Mouse (Mus musculus) limb, embryonic 14.5 days (tissue): Measurements from ENCODE around the gene Cped1. TPM values are rescaled to one million over a fixed set of nuclear protein-coding genes. Genes with fewer than 3 reads are reported as not detected.

Experiments
- ATAC-seq: fragments of 200-750 bp; cut with Nextera tagmentation; 2 replicates; pipeline ENCODE4 v1.8.0; 2017; ENCODE audit warnings: low read depth, moderate number of reproducible peaks, moderate TSS enrichment; ENCODE audit not compliant: low FRiP score
- DNase-seq: peaks from one replicate; pipeline ENCODE4 v3.0.0-alpha.2; 2015; ENCODE audit warnings: low spot score
- H3K27ac ChIP-seq: fragments of 300-500 bp; sonication (generic); replicated peaks from 2 replicates; pipeline ENCODE4 v1.5.1; 2014; ENCODE audit warnings: low read depth, mild to moderate bottlenecking, low read length, moderate library complexity, mixed read lengths
- H3K27me3 ChIP-seq: fragments of 300-500 bp; sonication (generic); 2 replicates; pipeline ENCODE4 v1.6.1; 2014; ENCODE audit warnings: low read length, mixed read lengths; ENCODE audit not compliant: control insufficient read depth, insufficient read depth
- H3K36me3 ChIP-seq: fragments of 300-500 bp; sonication (generic); 2 replicates; pipeline ENCODE4 v1.6.1; 2014; ENCODE audit warnings: mild to moderate bottlenecking, low read length, moderate library complexity, mixed read lengths; ENCODE audit not compliant: control insufficient read depth, insufficient read depth
- H3K4me1 ChIP-seq: fragments of 300-500 bp; sonication (generic); 2 replicates; pipeline ENCODE4 v1.6.1; 2014; ENCODE audit warnings: antibody characterized with exemption, low read length, mixed read lengths; ENCODE audit not compliant: control insufficient read depth, insufficient read depth
- H3K4me2 ChIP-seq: fragments of 300-500 bp; sonication (generic); replicated peaks from 2 replicates; pipeline ENCODE4 v1.6.1; 2014; ENCODE audit warnings: low read depth, mild to moderate bottlenecking, low read length, moderate library complexity; ENCODE audit not compliant: severe bottlenecking
- H3K4me3 ChIP-seq: fragments of 300-500 bp; sonication (generic); replicated peaks from 2 replicates; pipeline ENCODE4 v1.5.1; 2014; ENCODE audit warnings: low read length
- H3K9ac ChIP-seq: fragments of 300-500 bp; sonication (generic); 2 replicates; pipeline ENCODE4 v1.6.1; 2014; ENCODE audit warnings: mild to moderate bottlenecking, low read depth, low read length, moderate library complexity; ENCODE audit not compliant: severe bottlenecking
- H3K9me3 ChIP-seq: fragments of 300-500 bp; sonication (generic); 2 replicates; pipeline ENCODE4 v1.6.1; 2016; ENCODE audit warnings: low read length; ENCODE audit not compliant: control insufficient read depth
- POLR2A ChIP-seq: fragments of 200-500 bp; IDR thresholded peaks from 2 replicates; pipeline ENCODE4 v1.8.0; 2012; ENCODE audit warnings: inconsistent platforms, mild to moderate bottlenecking, moderate library complexity, borderline replicate concordance; ENCODE audit not compliant: insufficient read depth, insufficient read length; ENCODE audit errors: extremely low read depth
- WGBS: fragments of 180-500 bp; shearing (Covaris S2); extraction: QIAGEN DNeasy Blood & Tissue Kit; methylation state at CpG from one replicate; pipeline ENCODE4 v1.1.7; 2014; 5-methylcytosine and 5-hydroxymethylcytosine counted together
- polyA plus RNA-seq, 2 experiments: library from polyadenylated mRNA; depleted of rRNA in 1 of 2; stranded (reverse) in 1 of 2; unstranded in 1 of 2; fragments of >200 nt; fragmentation: Nextera tagmentation in 1 of 2; extraction: Ambion mirVana in 1 of 2; gene quantifications; 2 replicates each; pipeline versions ENCODE4 v1.2.1 to v1.2.3; 2012 to 2014

Cped1 gene
- polyA plus RNA-seq, 2 experiments, result 31.0 to 44.3 TPM

- ATAC-seq (no peak), DNase-seq (no peak)
- H3K4me1 ChIP-seq, result peaks cover 5% of the 10 kb centered on the region
- no peak for TF ChIP-seq POLR2A
- 94% methylated on average over 4 of the region's 4 CpGs for WGBS
- no peak overlapping the region for H3K4me3 ChIP-seq
- H3K9me3 ChIP-seq, result no peaks in the 10 kb centered on the region
- no peak overlapping the region for H3K4me2 ChIP-seq
- H3K36me3 ChIP-seq, result peaks cover 62% of the 10 kb centered on the region
- H3K9ac ChIP-seq, result no peak overlapping the region
- no peaks in the 10 kb centered on the region for H3K27me3 ChIP-seq
- H3K27ac ChIP-seq, result no peak overlapping the region
Observed at GRCm38 (mm10) chr6:21955468-21955867, 30.2 kb upstream of the Cped1 start.

- ATAC-seq, result no peak
- TF ChIP-seq POLR2A, result no peak
- 90% methylated on average over 4 of the region's 4 CpGs for WGBS
Observed at GRCm38 (mm10) chr6:21958922-21959321, 26.8 kb upstream of the Cped1 start.

DNA sequence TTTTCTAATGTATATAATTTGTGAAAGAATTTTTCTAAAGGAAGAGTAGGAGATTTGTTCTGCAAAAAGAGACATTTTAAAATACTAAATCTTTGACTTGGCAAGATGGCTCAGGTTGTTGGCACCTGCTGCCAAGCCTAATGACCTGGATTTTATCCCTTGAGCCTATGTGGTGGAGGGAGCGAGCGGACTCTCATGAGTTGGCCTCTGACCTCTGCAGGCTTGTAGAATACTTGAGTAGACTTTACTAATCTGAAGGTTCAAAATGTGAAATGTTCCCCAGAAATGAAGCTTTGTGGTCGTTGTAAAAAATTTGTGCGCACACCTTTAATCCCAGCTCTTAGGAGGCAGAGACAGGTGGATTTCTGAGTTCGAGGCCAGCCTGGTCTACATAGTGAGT lies 25.8 kb upstream of the Cped1 start:
- H3K9ac ChIP-seq, result no peak overlapping the region
- no peak overlapping the region for H3K4me3 ChIP-seq
- no peak overlapping the region for H3K4me2 ChIP-seq
- no peaks in the 10 kb centered on the region for H3K27me3 ChIP-seq
- DNase-seq, result no peak
- H3K36me3 ChIP-seq, result peaks cover 50% of the 10 kb centered on the region
- H3K9me3 ChIP-seq, result no peaks in the 10 kb centered on the region
- no peak for ATAC-seq
- H3K4me1 ChIP-seq, result no peaks in the 10 kb centered on the region
- no peak overlapping the region for H3K27ac ChIP-seq
- WGBS, result 93% methylated on average over 5 of the region's 5 CpGs
- TF ChIP-seq POLR2A, result no peak

More at GRCm38 (mm10) chr6:21958922-21959321, 26.8 kb upstream of the Cped1 start:
- Histone ChIP-seq H3K4me1 (no peaks in the 10 kb centered on the region), H3K9me3 (no peaks in the 10 kb centered on the region), H3K36me3 (peaks cover 56% of the 10 kb centered on the region), H3K9ac (no peak overlapping the region), H3K4me3 (no peak overlapping the region), H3K4me2 (no peak overlapping the region), H3K27ac (no peak overlapping the region), H3K27me3 (no peaks in the 10 kb centered on the region)
- DNase-seq, result no peak

DNA sequence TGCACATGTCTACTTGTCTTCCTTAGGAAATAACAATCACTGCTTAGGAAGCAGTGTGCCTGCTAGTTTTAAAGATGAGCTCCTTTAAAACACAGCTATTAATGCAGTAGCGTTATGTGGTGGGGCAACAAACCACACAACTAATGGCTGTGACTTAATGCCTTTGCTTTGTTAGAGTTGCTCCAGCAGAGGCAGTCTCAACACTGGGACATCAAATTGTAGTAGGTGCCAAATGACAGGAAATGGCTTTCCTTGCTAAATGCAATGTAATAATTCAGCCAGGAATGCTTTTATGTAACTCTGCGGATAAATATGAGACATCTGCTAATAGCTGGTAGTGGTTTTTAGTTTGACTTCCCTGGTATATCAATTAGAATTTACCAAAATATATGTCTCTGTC lies 8.2 kb upstream of the Cped1 start:
- H3K4me3 ChIP-seq, result no peak overlapping the region
- ATAC-seq, result no peak

DNA sequence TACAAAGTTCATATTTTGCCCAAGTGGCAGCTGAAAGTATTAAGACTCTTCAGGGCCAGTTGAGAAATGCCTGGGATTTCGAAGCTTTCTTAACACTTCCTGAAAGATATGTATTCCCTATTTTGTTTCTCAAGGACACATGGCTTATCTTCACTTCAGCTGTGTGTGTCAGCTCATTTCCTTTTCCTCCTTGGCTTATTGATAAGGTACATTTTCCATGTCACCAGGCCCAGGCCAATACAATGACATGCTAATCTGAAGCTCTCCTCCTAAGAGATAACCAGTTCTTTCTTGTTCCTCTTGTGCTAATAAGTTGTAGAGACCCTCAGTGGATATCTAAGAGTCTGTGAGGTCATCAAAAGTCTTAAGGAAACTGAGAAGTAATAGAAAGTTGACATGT lies 4.6 kb upstream of the Cped1 start:
- Histone ChIP-seq H3K4me1 (0 out of 2 replicates have a peak, but pooled peaks cover 2% of the 10 kb centered on the region), H3K9me3 (no peaks in the 10 kb centered on the region), H3K4me3 (no peak overlapping the region), H3K36me3 (no peaks in the 10 kb centered on the region), H3K27ac (no peak overlapping the region), H3K27me3 (no peaks in the 10 kb centered on the region), H3K9ac (no peak overlapping the region), H3K4me2 (no peak overlapping the region)
- TF ChIP-seq POLR2A, result no peak
- no peak for ATAC-seq
- no peak for DNase-seq
- 90% methylated on average over 1 of the region's 1 CpGs for WGBS

More for the DNA sequence above, 8.2 kb upstream of the Cped1 start:
- Histone ChIP-seq H3K27ac (no peak overlapping the region), H3K4me1 (0 out of 2 replicates have a peak, but pooled peaks cover 2% of the 10 kb centered on the region), H3K9me3 (no peaks in the 10 kb centered on the region), H3K27me3 (no peaks in the 10 kb centered on the region), H3K4me2 (no peak overlapping the region), H3K9ac (no peak overlapping the region), H3K36me3 (peaks cover 23% of the 10 kb centered on the region)
- no peak for DNase-seq
- no peak for TF ChIP-seq POLR2A
- WGBS, result 60% methylated on average over 2 of the region's 2 CpGs
